Mouse (Mus musculus) bone marrow, adult 2 months (tissue): Measurements from ENCODE around the gene Zfp287.

Experiments
- CTCF ChIP-seq: fragments of 200-500 bp; IDR thresholded peaks from 2 replicates; pipeline ENCODE4 v1.5.1; 2011; ENCODE audit warnings: low read length, control low read depth; ENCODE audit not compliant: control insufficient read depth, insufficient read depth
- POLR2A ChIP-seq: fragments of 200-500 bp; IDR thresholded peaks from 2 replicates; pipeline ENCODE4 v1.6.1; 2011; ENCODE audit warnings: low read depth, mild to moderate bottlenecking, control low read depth, low read length, borderline replicate concordance; ENCODE audit not compliant: control insufficient read depth

- TF ChIP-seq POLR2A = no peak
- TF ChIP-seq CTCF = no peak
Measured at GRCm38 (mm10) chr11:62760755-62761457, 29.2 kb upstream of the Zfp287 start.
